Comparison of ENCODE assay signal across 8 mouse cellular contexts in genomic region chr9:121757432-121757831, GRCm38 (mm10). TPM values are rescaled to one million over a fixed set of nuclear protein-coding genes. Genes with fewer than 3 reads are reported as not detected.
A peak's percentile ranks its signal among the peaks of the same experiment; 100 is the strongest.
DNase-seq lines count a peak whose midpoint lies in the region; ATAC-seq and TF ChIP-seq lines count a peak whose summit lies in the region.

No protein-coding gene starts in this region.

- H3K4me2 ChIP-seq in heart, postnatal 0 days (ENCODE audit: low read depth, low read length): no peak overlapping the region
- H3K4me2 ChIP-seq in limb, embryonic 12.5 days: peak overlapping the region; percentile 94

- no peak for TF ChIP-seq EP300 in heart, postnatal 0 days (IDR thresholded peaks at IDR 0.05; ENCODE audit: low read depth)

- H3K36me3 ChIP-seq in heart, postnatal 0 days (replicated peaks; ENCODE audit: control insufficient read depth, insufficient read depth, low read length): peaks cover 38% of the 10 kb centered on the region
- H3K36me3 ChIP-seq in limb, embryonic 12.5 days: peaks cover 49% of the 10 kb centered on the region

- ATAC-seq in heart, postnatal 0 days (ENCODE audit: insufficient read depth, low read depth): no peak
- ATAC-seq in limb, embryonic 12.5 days (ENCODE audit: insufficient number of reproducible peaks, insufficient read depth, low FRiP score, low TSS enrichment, low read depth): no peak

- peaks cover 19% of the 10 kb centered on the region for H3K4me1 ChIP-seq in heart, postnatal 0 days (ENCODE audit: control insufficient read depth, insufficient read depth)
- H3K4me1 ChIP-seq in cortical plate, adult 2 months (ENCODE audit: control insufficient read depth, insufficient read depth, low read length): peaks cover 6% of the 10 kb centered on the region
- H3K4me1 ChIP-seq in limb, embryonic 12.5 days (replicated peaks): peaks cover 40% of the 10 kb centered on the region
- peaks cover 6% of the 10 kb centered on the region for H3K4me1 ChIP-seq in lung, adult 2 months (ENCODE audit: control insufficient read depth, insufficient read depth, low read length)

- no peak overlapping the region for H3K9ac ChIP-seq in heart, postnatal 0 days (replicated peaks; ENCODE audit: low read depth, low read length)
- 0 out of 2 replicates have a peak overlapping the region, but pooled peaks have one; percentile 2 for H3K9ac ChIP-seq in limb, embryonic 12.5 days (replicated peaks)

- no peak for TF ChIP-seq CTCF in heart, postnatal 0 days (IDR thresholded peaks at IDR 0.05; ENCODE audit: low read depth)
- no peak for TF ChIP-seq CTCF in cortical plate, adult 2 months (IDR thresholded peaks at IDR 0.05; ENCODE audit: extremely low read depth, insufficient read depth, low read length)
- TF ChIP-seq CTCF in lung, adult 2 months (IDR thresholded peaks at IDR 0.05; ENCODE audit: insufficient read depth, low read length): no peak

- DNase-seq in heart, postnatal 0 days (ENCODE audit: low spot score): no peak
- no peak for DNase-seq in heart, adult 9 months (ENCODE audit: low spot score in 2 of 2)
- peak; percentile 51 for DNase-seq in CD4-positive, CD25-positive, alpha-beta regulatory T cell, adult 2 months (ENCODE audit: low read depth, low spot score)
- DNase-seq in gastrocnemius, postnatal 25 days: no peak
- DNase-seq in lung, adult 2 months: no peak
- DNase-seq in cerebellum, adult 9-10 months: no peak

- 41% methylated on average over 3 of the region's 3 CpGs for WGBS in heart, postnatal 0 days
- WGBS in limb, embryonic 12.5 days: 51% methylated on average over 3 of the region's 3 CpGs
- 15% methylated on average over 3 of the region's 3 CpGs for WGBS in lung, adult 2 months

- H3K27ac ChIP-seq in heart, postnatal 0 days (ENCODE audit: low read depth): peak overlapping the region; percentile 97; the same call in 1 of the 2 replicates
- no peak overlapping the region for H3K27ac ChIP-seq in cortical plate, adult 2 months (ENCODE audit: insufficient read depth, low read length)
- H3K27ac ChIP-seq in limb, embryonic 12.5 days: peak overlapping the region; percentile 96

- H3K9me3 ChIP-seq in heart, postnatal 0 days (replicated peaks; ENCODE audit: control insufficient read depth, low read length): no peaks in the 10 kb centered on the region
- no peaks in the 10 kb centered on the region for H3K9me3 ChIP-seq in limb, embryonic 12.5 days

- no peak overlapping the region for H3K4me3 ChIP-seq in heart, postnatal 0 days (ENCODE audit: low read depth, low read length)
- no peak overlapping the region; the same call in 1 of the 2 replicates for H3K4me3 ChIP-seq in cortical plate, adult 2 months (ENCODE audit: insufficient read depth, low read length)
- no peak overlapping the region for H3K4me3 ChIP-seq in limb, embryonic 12.5 days (replicated peaks)
- H3K4me3 ChIP-seq in lung, adult 2 months (replicated peaks; ENCODE audit: extremely low read depth, low read depth, low read length): no peak overlapping the region

- peak; percentile 22; the same call in 1 of the 2 replicates for TF ChIP-seq POLR2A in cortical plate, adult 2 months (IDR thresholded peaks at IDR 0.05; ENCODE audit: extremely low read depth, insufficient read depth, low read length)
- no peak for TF ChIP-seq POLR2A in lung, adult 2 months (IDR thresholded peaks at IDR 0.05; ENCODE audit: borderline replicate concordance, extremely low read depth, low read depth, low read length)

- H3K27me3 ChIP-seq in heart, postnatal 0 days (ENCODE audit: control insufficient read depth, insufficient read depth, low read length): no peaks in the 10 kb centered on the region
- H3K27me3 ChIP-seq in limb, embryonic 12.5 days: no peaks in the 10 kb centered on the region

RNA-seq across cellular contexts. Expression of gene Zfp651, which starts 1.7 kb away (rescaled TPM):
- total RNA-seq in heart, postnatal 0 days (2014; rRNA removed; ENCODE audit: low replicate concordance): 34.5 and 69.3 TPM in 2 replicates
- polyA plus RNA-seq in heart, postnatal 0 days (2015; fragmentation: Nextera tagmentation; extraction: Ambion mirVana): 12.1 and 13.2 TPM in 2 replicates
- 97.8 and 115 TPM in 2 replicates for polyA plus RNA-seq in cortical plate, adult 2 months (2012; rRNA removed)
- polyA plus RNA-seq in limb, embryonic 12.5 days (2016; fragmentation: Nextera tagmentation; extraction: Ambion mirVana): 13.7 and 16.7 TPM in 2 replicates
- total RNA-seq in gastrocnemius, postnatal 25 days (2021): 100 to 1,000 TPM in 1 of 2 experiments, 10 to 100 TPM in 1; 78.3 to 101 TPM
- 26.8 and 46.2 TPM in 2 replicates for polyA plus RNA-seq in lung, adult 2 months (2012; rRNA removed)

RNA-seq across cellular contexts. Expression of gene Klhl40, which starts 20.0 kb away (rescaled TPM):
- total RNA-seq in heart, postnatal 0 days (2014; rRNA removed; ENCODE audit: low replicate concordance): 20.7 and 28.2 TPM in 2 replicates
- 12.6 and 14.5 TPM in 2 replicates for polyA plus RNA-seq in heart, postnatal 0 days (2015; fragmentation: Nextera tagmentation; extraction: Ambion mirVana)
- 6.6 and 8.7 TPM in 2 replicates for polyA plus RNA-seq in cortical plate, adult 2 months (2012; rRNA removed)
- polyA plus RNA-seq in limb, embryonic 12.5 days (2016; fragmentation: Nextera tagmentation; extraction: Ambion mirVana): 5.9 and 7.0 TPM in 2 replicates
- total RNA-seq in gastrocnemius, postnatal 25 days (2021): 100 to 1,000 TPM; 116 to 215 TPM
- 0.49 and 4.4 TPM in 2 replicates for polyA plus RNA-seq in lung, adult 2 months (2012; rRNA removed)

RNA-seq across cellular contexts. Expression of gene Hhatl, which starts 34.9 kb away (rescaled TPM):
- 62.3 and 75.4 TPM in 2 replicates for total RNA-seq in heart, postnatal 0 days (2014; rRNA removed; ENCODE audit: low replicate concordance)
- polyA plus RNA-seq in heart, postnatal 0 days (2015; fragmentation: Nextera tagmentation; extraction: Ambion mirVana): 52.7 and 53.0 TPM in 2 replicates
- polyA plus RNA-seq in cortical plate, adult 2 months (2012; rRNA removed): 21.2 and 22.4 TPM in 2 replicates
- polyA plus RNA-seq in limb, embryonic 12.5 days (2016; fragmentation: Nextera tagmentation; extraction: Ambion mirVana): 0.19 and 0.22 TPM in 2 replicates
- total RNA-seq in gastrocnemius, postnatal 25 days (2021): 100 to 1,000 TPM; 193 to 201 TPM
- polyA plus RNA-seq in lung, adult 2 months (2012; rRNA removed): 7.4 and 11.0 TPM in 2 replicates

RNA-seq across cellular contexts. Expression of gene Nktr, which starts 38.5 kb away (rescaled TPM):
- total RNA-seq in heart, postnatal 0 days (2014; rRNA removed; ENCODE audit: low replicate concordance): 44.0 and 44.8 TPM in 2 replicates
- 30.2 and 31.1 TPM in 2 replicates for polyA plus RNA-seq in heart, postnatal 0 days (2015; fragmentation: Nextera tagmentation; extraction: Ambion mirVana)
- polyA plus RNA-seq in cortical plate, adult 2 months (2012; rRNA removed): 127 and 133 TPM in 2 replicates
- polyA plus RNA-seq in limb, embryonic 12.5 days (2016; fragmentation: Nextera tagmentation; extraction: Ambion mirVana): 68.4 and 71.5 TPM in 2 replicates
- total RNA-seq in gastrocnemius, postnatal 25 days (2021): 10 to 100 TPM; 30.0 to 30.1 TPM
- polyA plus RNA-seq in lung, adult 2 months (2012; rRNA removed): 36.6 and 48.6 TPM in 2 replicates

RNA-seq across cellular contexts. Expression of gene Ss18l2, which starts 47.3 kb away (rescaled TPM):
- total RNA-seq in heart, postnatal 0 days (2014; rRNA removed; ENCODE audit: low replicate concordance): 109 and 136 TPM in 2 replicates
- polyA plus RNA-seq in heart, postnatal 0 days (2015; fragmentation: Nextera tagmentation; extraction: Ambion mirVana): 362 and 379 TPM in 2 replicates
- 119 and 120 TPM in 2 replicates for polyA plus RNA-seq in cortical plate, adult 2 months (2012; rRNA removed)
- 95.8 and 105 TPM in 2 replicates for polyA plus RNA-seq in limb, embryonic 12.5 days (2016; fragmentation: Nextera tagmentation; extraction: Ambion mirVana)
- 100 to 1,000 TPM; 104 to 105 TPM for total RNA-seq in gastrocnemius, postnatal 25 days (2021)
- polyA plus RNA-seq in lung, adult 2 months (2012; rRNA removed): 18.4 and 22.2 TPM in 2 replicates
